Mouse (Mus musculus): ENCODE data around the gene Ptbp3. TPM values are rescaled to one million over a fixed set of nuclear protein-coding genes. Genes with fewer than 3 reads are reported as not detected.
"Not testable (repeated sequence)": the region's sequence is repeated elsewhere in the genome, so short reads cannot be mapped to it uniquely, and the experiment has no call there.

Ptbp3 gene
- total RNA-seq, 1 experiment from 2014 or later: 244 TPM

DNA sequence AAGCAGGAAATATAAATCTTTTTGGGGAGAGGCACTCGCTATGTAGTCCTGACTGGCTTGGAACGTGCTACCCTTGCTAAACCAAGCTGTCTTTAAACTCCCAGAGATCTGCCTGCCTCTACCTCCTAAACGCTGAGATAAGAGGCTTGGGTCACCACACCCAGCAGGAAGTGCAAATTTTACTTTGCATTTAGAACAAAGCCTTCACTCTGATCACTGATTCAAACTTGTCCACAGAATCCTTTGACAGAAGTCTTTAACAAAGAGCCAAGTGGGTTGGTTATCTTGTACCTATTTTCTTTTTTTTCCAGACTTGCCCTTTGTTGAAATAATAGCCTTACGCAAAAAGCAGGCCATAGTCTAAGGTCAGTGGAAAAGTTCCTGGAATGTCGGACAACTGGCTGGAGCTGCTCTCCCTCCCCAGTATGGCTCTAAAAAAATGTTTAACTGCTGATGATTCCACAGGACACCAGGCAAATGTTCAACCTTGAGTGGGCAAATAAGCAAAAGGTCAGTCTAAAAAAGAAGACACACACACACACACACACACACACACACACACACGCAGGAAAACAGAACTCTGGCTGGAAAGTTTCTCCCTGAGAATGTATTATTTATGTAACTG is 9.0 kb upstream of the Ptbp3 start:
- ATAC-seq (replicated peaks; ENCODE audit: low read depth, poor library complexity, severe bottlenecking): no peak

DNA sequence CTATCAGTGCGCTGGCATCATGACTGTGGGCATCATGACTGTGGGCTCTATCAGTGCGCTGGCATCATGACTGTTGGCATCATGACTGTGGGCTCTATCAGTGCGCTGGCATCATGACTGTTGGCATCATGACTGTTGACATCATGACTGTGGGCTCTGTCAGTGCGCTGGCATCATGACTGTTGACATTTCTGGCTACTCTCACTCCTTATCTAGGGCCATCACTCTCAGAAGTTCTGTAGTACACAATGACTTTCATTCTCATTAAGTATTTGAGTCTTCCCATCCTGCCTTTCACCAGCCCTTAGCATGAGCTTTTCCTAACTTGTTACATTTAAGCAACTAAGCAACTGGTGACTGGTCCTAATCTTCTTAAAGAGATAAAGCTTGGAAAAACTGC is 8.2 kb upstream of the Ptbp3 start:
- not testable (repeated sequence) for ATAC-seq (replicated peaks; ENCODE audit: low read depth, poor library complexity, severe bottlenecking)

DNA sequence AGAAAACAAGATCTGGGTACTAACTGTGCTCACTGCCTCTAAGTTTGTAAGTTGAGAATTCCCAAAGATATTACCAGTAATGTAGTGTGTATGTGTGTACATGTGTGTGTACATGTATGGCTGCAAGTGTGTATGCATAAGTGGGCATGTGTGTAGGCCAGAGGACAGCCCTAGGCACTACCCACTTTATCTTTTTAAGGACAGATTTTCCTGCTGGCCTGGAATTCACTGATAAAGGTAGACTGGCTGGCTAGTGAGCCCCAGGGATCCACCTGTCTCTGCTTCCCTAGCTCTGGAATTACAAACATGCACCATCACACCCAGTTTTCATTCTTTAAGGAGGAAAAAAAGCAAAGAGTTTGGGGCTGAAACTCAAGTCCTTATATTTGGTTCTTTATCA is 6.0 kb upstream of the Ptbp3 start:
- no peak for ATAC-seq (replicated peaks; ENCODE audit: low read depth, poor library complexity, severe bottlenecking)

DNA sequence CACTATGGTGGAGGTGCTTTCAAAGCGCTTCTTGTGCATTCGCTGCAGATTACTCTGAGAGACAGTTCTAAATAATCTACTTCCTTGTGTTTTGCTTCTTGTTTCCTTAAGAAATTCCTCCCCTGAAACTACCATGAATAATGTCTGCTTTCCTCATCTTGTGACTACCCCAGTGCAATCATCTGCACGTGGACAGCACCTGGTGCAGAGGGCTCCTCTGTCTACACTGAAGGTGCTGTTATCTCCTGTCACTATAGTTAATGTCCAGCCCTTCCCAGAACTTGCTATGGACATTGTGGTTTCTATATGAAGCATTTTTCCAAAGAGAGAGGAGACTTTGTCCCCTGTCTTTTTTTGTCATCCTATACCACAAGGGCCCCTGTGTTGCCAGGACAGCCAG is 4.4 kb upstream of the Ptbp3 start:
- no peak for ATAC-seq (replicated peaks; ENCODE audit: low read depth, poor library complexity, severe bottlenecking)

DNA sequence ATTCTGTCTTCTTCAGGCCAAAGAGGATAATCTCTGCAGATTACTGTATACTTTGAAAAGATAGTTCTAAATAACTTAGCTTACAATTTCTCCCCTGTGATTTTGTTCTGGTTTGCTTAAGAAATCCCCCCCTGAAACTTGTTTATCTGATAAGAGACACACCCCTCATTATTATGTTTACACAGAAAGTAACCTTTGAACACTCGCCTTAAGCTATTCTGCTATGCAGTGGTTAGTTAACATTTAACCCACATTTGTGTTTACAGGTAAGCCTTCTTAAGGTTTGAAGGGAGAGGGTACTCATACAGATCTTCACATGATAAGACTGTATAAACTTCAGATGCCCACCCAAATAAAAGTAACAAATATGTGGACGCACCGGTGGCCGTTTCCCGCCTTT is 3.7 kb upstream of the Ptbp3 start:
- ATAC-seq (replicated peaks; ENCODE audit: low read depth, poor library complexity, severe bottlenecking): no peak

DNA sequence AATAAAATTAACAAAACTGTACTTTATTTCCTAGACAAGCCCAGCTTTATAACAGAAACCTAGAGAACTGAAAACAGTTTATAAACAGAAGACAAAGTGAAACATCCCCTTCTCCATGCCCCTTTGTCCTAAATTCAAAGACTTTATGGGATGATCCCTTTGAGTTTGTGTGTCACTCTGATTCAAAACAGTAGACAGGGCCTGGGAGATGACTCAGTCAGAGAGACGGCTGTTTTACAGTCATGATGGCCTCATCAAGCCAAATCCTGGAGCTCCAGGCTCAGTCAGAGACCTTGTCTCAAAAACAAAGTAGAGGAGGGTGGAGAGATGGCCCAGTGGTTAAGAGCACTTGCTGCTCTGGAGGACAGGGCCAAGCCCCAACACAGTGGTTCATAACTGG is 2.7 kb upstream of the Ptbp3 start:
- no peak for ATAC-seq (replicated peaks; ENCODE audit: low read depth, poor library complexity, severe bottlenecking)

DNA sequence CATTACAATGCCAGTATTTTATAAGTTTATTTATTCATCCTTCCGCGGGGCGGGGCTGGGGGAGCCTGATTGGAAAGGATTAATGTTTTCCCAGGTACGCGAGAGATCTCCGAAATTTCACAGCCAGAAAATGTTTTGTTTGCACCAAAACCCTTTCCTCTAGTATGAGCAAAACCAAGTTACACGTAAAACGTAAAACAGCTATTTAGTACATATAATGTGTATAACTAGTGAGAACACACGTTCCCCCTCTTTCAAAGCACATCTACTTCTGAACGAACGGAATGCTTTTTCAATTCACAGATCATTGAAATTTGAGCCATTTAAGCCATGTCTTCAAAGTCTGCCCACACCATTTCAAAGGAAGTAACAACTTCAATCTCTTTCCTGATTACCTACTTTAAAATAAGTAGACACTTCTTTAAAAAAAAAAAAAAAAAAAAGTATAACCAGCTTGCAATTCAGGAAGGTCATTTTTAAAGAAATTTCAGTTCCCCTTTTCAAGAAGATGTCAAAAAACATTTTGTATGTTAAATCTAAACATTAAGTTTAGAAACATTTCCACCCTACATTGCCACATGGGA is 905 bp upstream of the Ptbp3 start:
- ATAC-seq (replicated peaks; ENCODE audit: low read depth, poor library complexity, severe bottlenecking): no peak

DNA sequence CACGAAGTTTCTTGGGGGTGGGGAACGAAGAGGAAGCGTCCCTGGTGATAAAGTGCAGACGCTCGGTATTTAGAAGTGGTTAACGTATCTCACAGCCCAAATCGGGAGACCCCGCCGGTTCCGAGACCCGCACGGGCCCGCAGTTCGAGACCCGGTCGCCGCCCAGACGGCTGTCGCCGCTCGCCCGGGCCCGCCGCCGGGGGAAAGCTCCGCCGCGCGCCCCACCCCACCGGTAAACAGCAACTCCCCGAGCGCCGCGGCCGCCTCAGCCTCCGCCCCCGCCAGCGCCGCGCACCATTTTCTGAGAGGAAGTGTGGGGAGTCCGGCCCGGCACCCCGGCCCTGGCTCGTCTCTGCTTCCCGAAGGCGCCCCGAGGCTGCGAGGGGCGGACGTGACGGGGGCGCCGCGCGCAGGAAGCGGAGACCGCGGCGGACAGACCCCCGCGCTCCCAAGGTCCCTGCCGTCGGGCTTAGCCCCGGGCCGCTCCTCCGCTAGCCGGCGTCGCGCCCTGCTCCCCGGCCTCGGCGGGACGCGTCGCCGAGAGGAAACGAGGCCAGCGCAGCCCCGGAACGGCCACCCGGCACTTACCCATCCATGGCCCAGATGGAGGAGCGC is 497 bp downstream of the Ptbp3 start:
- peak; percentile 22 for ATAC-seq (replicated peaks; ENCODE audit: low read depth, poor library complexity, severe bottlenecking)

DNA sequence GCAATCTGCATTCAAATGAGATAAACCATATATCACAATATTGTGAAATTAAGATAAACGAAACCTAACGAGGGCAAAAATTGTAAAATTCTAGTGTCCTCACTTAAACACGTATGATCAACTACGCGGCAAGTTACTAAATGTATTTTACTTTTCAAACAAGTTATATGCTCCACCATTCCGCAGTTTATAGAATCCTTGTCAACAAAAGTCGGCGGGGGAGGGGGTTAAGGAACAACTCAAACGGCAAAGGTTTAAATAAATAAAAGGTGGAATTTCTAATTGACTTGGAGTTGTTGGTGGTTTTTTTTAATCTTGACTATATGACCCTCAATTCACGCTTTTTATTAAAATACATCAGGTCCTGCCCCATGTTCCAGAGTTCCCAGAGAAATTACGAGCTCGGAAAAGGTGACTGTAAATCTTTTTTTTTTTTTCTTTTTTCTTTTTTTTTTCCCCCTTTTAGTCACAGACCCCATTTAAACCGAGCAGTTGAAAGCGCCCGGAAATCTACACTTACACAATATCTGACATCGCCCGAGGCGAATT is 1.1 kb downstream of the Ptbp3 start:
- no peak; the same call in 1 of the 2 replicates for ATAC-seq (replicated peaks; ENCODE audit: low read depth, poor library complexity, severe bottlenecking)

DNA sequence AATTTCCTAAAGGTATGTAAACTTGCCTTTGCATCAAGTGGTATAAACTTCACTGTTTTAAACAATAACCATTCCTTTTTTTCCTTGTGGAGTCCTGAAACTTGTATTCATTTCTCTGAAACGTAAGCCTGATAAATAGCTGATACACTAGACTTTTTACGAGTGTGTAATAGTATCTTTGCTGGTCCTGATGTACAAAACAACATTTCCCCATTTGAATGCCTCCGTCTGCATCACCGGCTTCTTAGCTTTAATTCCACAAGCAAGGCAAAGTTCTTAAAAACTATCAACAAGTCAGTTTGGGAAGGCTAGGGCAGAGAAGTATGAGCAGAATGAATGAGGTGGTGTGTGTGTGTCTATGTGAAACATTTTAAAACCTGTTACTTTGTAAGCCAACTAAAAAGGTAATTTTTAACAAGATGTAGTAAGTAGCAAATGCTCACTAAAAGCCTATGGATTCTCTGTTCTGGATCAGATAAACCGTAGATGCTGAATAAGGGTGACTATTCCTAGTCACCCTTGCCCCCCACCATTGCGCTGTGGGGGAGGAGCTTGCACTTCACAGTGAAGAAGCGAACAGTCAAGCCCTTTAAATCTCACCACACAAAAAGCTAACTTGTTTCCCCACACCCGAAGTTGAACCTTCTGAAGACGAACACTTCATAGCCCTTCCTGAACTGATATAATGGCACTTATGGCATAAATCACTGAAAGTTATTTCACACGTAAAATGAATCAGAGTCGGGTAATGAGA is 1.9 kb downstream of the Ptbp3 start:
- peak; percentile 27; the same call in 1 of the 2 replicates for ATAC-seq (replicated peaks; ENCODE audit: low read depth, poor library complexity, severe bottlenecking)

DNA sequence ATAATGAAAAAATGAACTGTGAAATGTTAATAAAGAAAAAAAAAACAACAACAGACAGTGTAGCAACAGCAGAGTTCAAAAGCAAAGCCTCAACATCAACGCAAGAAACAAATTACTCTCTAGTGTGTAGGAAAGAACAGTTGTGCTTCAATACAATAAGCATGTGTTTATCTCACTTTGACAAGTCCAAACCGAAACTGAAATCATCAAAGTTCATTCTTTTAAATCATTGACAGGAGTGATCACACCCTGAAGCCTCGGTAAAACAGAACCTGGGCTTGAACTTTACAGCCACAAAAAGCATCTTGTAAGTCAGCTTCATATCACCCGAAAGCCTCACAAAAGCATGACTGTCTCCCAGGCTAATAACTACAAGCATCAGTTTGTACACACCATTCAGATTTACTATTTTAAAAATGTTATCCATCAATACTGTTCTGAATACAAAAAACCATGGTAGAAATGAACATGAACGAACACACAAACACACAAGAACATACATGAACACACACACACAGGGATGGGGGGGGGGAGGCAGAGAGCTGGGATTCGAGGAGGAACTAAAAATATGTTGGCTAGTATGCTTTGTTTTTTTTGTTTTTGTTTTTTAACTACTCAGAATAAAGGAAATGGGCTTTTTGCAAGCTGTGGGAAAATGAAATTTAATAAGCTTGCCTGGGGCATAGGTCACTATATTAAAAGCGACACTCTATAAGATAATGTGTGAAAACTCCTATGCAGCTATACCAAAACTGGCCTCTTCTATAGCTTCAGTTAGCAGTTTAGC is 2.7 kb downstream of the Ptbp3 start:
- ATAC-seq (replicated peaks; ENCODE audit: low read depth, poor library complexity, severe bottlenecking): no peak

DNA sequence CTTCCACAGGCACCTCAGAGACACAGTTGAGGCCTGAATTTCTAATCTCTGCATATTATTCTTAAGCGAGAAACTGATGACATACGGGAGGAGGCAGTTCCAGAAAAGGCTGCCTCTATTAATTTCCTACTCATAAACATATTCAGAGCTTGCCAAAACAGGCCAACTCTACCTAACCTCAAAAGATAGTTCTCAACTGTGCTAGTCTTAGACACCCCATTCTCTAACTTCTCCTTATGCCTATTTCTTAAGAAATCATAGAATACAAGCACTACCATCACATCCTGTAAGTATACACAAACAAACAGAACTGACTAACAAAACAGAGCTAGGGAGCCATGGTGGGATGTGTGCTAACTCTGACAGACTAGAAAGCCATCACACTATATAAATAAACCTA is 4.5 kb downstream of the Ptbp3 start:
- ATAC-seq (replicated peaks; ENCODE audit: low read depth, poor library complexity, severe bottlenecking): no peak

DNA sequence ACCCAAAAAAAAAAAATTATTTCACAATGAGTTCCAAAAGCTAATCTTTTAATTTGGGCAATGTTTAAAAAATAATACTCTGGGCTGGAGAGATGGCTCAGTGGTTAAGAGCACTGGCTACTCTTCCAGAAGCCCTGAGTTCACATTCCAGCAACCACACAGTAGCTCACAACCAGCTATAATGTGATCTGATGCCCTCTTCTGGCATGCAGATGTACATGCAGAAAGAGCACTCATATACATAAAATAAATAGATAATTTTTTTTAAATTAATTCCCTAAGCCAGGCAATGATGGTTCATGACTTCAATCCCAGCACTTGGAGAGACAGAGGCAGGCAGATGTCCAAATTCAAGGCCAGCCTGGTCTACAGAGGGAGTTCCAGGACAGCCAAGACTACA is 6.2 kb downstream of the Ptbp3 start:
- no peak for ATAC-seq (replicated peaks; ENCODE audit: low read depth, poor library complexity, severe bottlenecking)

DNA sequence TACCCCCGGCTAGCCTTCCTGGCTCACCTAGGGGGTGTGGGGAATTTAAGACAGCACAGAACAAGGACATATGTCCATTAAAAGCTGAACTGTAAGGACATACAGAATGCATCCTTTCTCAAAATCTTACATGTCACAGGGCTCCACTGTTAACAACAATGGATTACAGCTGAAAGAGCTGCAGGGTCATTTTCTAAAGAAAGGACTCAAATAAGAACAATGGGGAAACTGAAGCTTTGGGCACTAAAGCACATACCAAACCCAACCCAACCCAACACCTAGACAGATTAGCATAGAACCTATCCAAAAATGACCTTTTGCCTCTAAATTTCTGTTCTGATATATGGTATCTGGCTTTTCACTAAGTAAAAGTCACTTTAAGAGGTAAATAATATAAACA is 12.9 kb downstream of the Ptbp3 start:
- no peak for ATAC-seq (replicated peaks; ENCODE audit: low read depth, poor library complexity, severe bottlenecking)

DNA sequence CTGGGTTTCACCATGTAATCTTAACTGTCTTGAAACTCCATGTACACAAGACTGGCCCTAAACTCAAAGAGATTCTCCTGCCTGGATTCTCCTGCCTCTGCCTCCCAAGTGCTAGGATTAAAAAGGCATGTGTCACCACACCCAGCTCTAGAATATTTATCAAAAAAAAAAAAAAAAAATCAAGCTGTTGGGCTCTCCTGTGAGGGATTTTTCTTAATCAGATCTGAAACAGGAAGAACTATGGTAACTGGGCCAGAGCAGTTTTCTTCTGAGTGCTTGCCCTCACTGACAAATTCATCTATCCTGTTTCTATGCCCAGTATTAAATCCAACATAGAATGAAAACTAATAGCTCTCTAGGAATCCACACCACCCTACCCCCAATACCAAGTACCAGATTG is 13.5 kb downstream of the Ptbp3 start:
- ATAC-seq (replicated peaks; ENCODE audit: low read depth, poor library complexity, severe bottlenecking): no peak

DNA sequence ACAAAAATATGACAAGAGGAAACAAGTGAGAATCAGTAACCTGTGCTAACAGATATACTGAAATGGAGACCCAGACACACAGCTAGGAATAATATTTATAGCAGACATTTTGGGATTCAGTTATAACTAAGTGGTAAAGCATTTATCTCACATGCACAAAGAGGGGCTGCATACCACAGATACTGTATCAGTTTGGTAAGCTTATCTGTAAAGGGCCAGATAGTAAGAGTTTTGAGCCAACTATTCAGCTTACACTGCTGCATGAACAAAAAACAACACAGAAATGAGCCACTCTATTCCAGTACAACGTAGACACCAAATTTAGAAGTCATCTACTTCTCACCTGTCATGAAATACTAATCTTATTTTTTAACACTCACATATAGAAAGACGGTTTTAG is 15.9 kb downstream of the Ptbp3 start:
- ATAC-seq (replicated peaks; ENCODE audit: low read depth, poor library complexity, severe bottlenecking): peak; percentile 51

DNA sequence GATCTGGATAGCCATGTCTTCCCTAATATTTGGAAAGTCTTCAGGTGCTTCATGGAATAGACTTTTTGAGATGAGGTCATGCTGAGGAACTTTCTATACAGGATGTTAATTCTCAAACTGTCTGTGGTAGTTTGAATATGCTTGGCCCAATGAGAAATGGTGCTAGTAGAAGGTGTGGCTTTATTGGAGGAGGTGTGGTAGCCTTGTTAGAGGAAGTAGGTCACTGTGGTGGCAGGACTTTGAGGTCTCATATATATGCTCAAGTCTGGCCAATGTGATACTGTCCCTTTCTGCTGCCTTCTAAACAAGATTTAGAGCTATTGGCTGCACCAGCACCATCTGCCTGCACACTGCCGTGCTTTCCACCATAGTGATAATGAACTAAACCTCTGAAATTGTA is 18.0 kb downstream of the Ptbp3 start:
- peak; percentile 58 for ATAC-seq (replicated peaks; ENCODE audit: low read depth, poor library complexity, severe bottlenecking)

DNA sequence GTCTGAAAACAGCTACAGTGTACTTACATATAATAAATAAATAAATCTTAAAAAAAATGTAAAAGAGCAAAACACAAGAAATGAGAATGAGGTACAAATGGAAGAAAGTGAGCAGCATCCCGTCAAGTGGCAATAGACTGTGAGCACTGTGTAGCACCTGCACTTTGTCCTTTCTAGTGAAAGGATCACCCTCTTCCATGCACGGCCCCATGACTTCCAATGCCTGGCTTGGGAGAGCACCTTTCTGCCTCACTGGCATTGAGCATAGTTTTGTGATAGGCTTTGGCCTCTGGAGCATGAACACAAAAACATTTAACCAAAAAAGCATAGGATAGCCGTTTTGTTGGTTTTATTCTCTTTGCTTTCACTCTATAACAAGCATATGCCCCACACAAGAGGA is 21.7 kb downstream of the Ptbp3 start:
- no peak for ATAC-seq (replicated peaks; ENCODE audit: low read depth, poor library complexity, severe bottlenecking)

DNA sequence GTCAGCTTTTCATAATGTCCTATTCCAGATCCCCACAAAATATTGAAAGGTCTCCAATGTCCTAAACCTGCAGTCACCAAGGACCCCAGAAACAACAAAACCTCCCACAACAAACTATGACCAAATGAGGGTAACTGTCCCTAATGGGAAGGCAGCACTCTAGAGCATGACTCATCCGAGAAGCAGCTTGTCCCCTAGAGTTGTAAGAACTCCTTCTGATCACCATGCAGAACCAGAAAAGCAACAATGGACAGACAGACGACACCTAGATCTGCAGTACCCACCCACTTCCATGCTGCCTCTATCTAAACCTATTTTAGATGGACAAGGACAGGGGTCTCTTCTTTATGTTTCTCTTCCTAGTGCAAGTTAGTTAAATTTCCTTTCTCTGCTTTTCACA is 22.4 kb downstream of the Ptbp3 start:
- no peak for ATAC-seq (replicated peaks; ENCODE audit: low read depth, poor library complexity, severe bottlenecking)

DNA sequence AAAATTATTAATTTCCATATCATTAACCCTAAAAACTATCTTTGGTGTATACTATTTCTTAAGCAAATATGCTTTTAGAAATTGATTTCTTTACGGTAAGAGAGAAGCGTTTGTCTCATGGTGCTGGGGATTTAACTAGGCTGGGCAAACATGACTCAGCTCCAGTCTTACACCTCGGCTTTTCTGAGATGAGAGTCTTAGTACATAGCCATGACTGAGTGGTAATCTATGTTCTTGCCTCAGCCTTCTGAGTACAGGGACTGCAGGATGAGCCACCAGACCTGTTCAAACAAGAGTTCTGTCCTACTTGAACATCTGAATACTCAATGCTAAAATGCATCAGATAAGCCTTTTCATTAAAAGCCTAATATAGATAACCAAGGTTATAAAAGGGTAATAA is 24.3 kb downstream of the Ptbp3 start:
- ATAC-seq (replicated peaks; ENCODE audit: low read depth, poor library complexity, severe bottlenecking): 0 out of 2 replicates have a peak, but pooled peaks have one; percentile 56
